Mouse (Mus musculus): Measurements from ENCODE around the gene Dnaic1. TPM values are rescaled to one million over a fixed set of nuclear protein-coding genes. Genes with fewer than 3 reads are reported as not detected.
A peak's percentile ranks its signal among the peaks of the same experiment; 100 is the strongest.
"Not testable (repeated sequence)": the region's sequence is repeated elsewhere in the genome, so short reads cannot be mapped to it uniquely, and the experiment has no call there.

Gene Dnaic1
- polyA plus RNA-seq, 1 experiment from 2014 or later: 1.5 TPM

DNA sequence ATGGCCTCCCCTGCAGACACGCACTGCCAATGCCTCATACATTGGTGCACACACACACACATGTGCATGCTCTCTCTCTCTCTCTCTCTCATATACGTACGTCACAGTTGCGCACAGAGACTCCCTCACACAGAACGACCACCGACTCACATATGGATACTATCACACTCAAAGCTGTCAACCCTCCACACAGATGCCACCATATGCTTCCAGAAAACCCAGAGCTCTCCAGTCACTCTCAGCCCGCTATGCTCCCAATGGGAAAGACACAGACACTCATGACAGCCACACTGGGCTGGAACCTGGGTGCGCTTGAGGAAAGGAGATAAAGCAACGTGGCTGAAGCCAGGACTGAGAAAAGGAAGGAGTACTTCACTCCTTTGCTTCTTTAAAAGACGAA is 112.4 kb downstream of the Dnaic1 start:
- DNase-seq (ENCODE audit: low spot score): no peak

DNA sequence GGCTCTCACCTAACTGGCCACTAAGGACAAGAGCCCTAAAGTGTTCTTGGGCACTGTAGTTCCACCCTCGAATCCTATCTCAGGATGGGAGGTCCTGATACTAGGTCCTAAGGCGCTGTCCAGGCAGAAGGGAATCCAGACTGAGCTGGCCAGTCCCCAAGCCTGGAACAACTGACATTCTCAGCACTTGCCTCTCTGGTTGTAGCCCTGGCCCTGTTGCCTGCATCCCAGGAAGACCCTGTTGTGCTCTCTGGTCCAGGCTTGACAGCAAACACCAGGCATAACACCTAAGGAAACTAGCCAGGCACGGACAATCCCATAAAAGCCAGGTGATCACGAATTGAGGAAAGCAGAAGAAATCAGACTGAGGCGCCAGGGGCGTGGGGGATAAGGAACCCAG is 113.2 kb downstream of the Dnaic1 start:
- no peak overlapping the region; the same call in 1 of the 2 replicates for H3K27ac ChIP-seq (replicated peaks; ENCODE audit: low read depth, low read length)
- no peak for ATAC-seq (replicated peaks; ENCODE audit: insufficient number of reproducible peaks, low FRiP score, low TSS enrichment, low read depth)
- H3K4me2 ChIP-seq (ENCODE audit: low read depth, low read length): no peak overlapping the region
- H3K9me3 ChIP-seq (replicated peaks; ENCODE audit: control insufficient read depth, low read length): no peaks in the 10 kb centered on the region
- no peaks in the 10 kb centered on the region; the same call in 1 of the 2 replicates for H3K36me3 ChIP-seq (replicated peaks; ENCODE audit: control insufficient read depth, insufficient read depth, low read depth, low read length)
- peaks cover 7% of the 10 kb centered on the region for H3K4me1 ChIP-seq (ENCODE audit: control insufficient read depth, insufficient read depth, low read length)
- WGBS: 19% methylated on average over 6 of the region's 6 CpGs
- H3K4me3 ChIP-seq (ENCODE audit: low read depth, low read length): peak overlapping the region; percentile 5; the same call in 1 of the 2 replicates
- H3K27me3 ChIP-seq (ENCODE audit: control insufficient read depth, insufficient read depth, low read length): no peaks in the 10 kb centered on the region
- H3K9ac ChIP-seq (replicated peaks; ENCODE audit: low read length): no peak overlapping the region; the same call in 1 of the 2 replicates
- DNase-seq (ENCODE audit: low spot score): no peak

More for the DNA sequence above, 112.4 kb downstream of the Dnaic1 start:
- Histone ChIP-seq H3K27ac (replicated peaks; ENCODE audit: low read depth, low read length) (no peak overlapping the region), H3K4me1 (ENCODE audit: control insufficient read depth, insufficient read depth, low read length) (peaks cover 11% of the 10 kb centered on the region), H3K9me3 (replicated peaks; ENCODE audit: control insufficient read depth, low read length) (no peaks in the 10 kb centered on the region), H3K9ac (replicated peaks; ENCODE audit: low read length) (no peak overlapping the region), H3K4me3 (ENCODE audit: low read depth, low read length) (no peak overlapping the region), H3K4me2 (ENCODE audit: low read depth, low read length) (no peak overlapping the region), H3K27me3 (ENCODE audit: control insufficient read depth, insufficient read depth, low read length) (no peaks in the 10 kb centered on the region), H3K36me3 (replicated peaks; ENCODE audit: control insufficient read depth, insufficient read depth, low read depth, low read length) (no peaks in the 10 kb centered on the region; the same call in 1 of the 2 replicates)
- 73% methylated on average over 10 of the region's 10 CpGs for WGBS
- no peak for ATAC-seq (replicated peaks; ENCODE audit: insufficient number of reproducible peaks, low FRiP score, low TSS enrichment, low read depth)

DNA sequence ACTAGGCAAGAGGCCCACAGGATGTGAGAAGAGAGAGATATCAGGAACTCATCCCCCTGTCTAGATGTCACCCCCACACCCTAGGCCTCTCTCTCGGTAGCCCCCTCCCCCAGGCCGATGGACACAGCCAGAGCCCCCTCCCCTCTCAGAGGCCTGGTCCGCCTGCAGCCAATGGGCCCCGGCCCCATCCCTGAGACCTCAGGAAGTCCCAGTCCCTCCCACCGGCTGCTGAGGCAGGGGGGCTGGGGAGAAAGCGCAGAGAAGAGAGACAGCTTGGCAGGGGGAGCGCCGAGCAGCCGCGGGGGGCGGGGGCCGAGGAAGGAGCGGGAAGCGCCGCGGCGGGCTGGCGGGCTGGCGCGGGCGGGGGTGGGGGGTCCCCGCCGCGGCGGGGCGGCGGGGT is 113.7 kb downstream of the Dnaic1 start:
- not testable (repeated sequence) for H3K36me3 ChIP-seq (replicated peaks; ENCODE audit: control insufficient read depth, insufficient read depth, low read depth, low read length); H3K4me3 ChIP-seq (ENCODE audit: low read depth, low read length)

DNA sequence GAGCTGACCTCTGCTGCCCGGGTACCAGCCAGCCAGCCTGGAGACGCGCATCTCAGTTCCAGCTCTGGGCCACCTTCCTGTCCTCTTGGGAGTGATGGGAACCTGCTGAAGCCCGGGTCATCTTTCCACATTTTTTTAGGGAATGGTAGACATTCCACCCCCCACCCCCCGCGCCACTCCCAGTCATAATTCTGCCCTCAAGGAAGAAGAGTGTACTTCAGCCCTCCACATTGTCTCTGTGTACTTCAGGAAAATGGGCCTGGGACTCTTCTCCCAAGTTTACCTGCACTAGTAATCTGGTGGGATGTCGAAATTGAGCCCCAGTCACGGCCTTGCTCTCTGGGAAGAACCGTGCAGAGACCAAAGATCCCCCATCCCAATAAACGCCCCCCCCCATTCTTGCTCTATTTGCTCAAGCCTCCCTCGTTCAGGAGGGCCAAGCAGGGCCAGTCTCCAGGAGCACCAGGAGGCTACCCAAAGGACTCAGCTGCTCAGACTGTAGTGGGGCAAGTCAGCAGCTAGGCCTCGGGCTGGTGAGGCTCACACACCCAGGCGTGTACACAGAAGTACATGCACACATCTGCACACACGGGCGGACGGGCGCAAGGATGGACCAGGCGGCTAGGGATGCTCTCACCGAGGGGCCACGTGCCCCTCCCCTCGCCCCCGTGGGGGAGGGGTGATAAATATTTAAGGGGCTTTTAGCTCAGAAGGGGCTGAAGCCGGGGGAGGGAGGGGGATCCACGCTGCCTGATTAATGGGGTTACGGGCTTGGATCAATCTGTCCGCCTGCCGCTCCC is 114.8 kb downstream of the Dnaic1 start:
- H3K4me2 ChIP-seq (ENCODE audit: low read depth, low read length); H3K27me3 ChIP-seq (ENCODE audit: control insufficient read depth, insufficient read depth, low read length); H3K4me3 ChIP-seq (ENCODE audit: low read depth, low read length); H3K4me1 ChIP-seq (ENCODE audit: control insufficient read depth, insufficient read depth, low read length); H3K36me3 ChIP-seq (replicated peaks; ENCODE audit: control insufficient read depth, insufficient read depth, low read depth, low read length); H3K9ac ChIP-seq (replicated peaks; ENCODE audit: low read length); DNase-seq (ENCODE audit: low spot score); H3K9me3 ChIP-seq (replicated peaks; ENCODE audit: control insufficient read depth, low read length): not testable (repeated sequence)
- ATAC-seq (replicated peaks; ENCODE audit: insufficient number of reproducible peaks, low FRiP score, low TSS enrichment, low read depth): peak; percentile 46
- WGBS: 2% methylated on average over 22 of the region's 27 CpGs
- H3K27ac ChIP-seq (replicated peaks; ENCODE audit: low read depth, low read length): 0 out of 2 replicates have a peak overlapping the region, but pooled peaks have one; percentile 13

More for the DNA sequence above, 113.7 kb downstream of the Dnaic1 start:
- H3K9me3 ChIP-seq (replicated peaks; ENCODE audit: control insufficient read depth, low read length); ATAC-seq (replicated peaks; ENCODE audit: insufficient number of reproducible peaks, low FRiP score, low TSS enrichment, low read depth); H3K9ac ChIP-seq (replicated peaks; ENCODE audit: low read length); H3K4me1 ChIP-seq (ENCODE audit: control insufficient read depth, insufficient read depth, low read length); H3K4me2 ChIP-seq (ENCODE audit: low read depth, low read length); H3K27me3 ChIP-seq (ENCODE audit: control insufficient read depth, insufficient read depth, low read length); H3K27ac ChIP-seq (replicated peaks; ENCODE audit: low read depth, low read length); DNase-seq (ENCODE audit: low spot score): not testable (repeated sequence)
- 0% methylated on average over 2 of the region's 27 CpGs for WGBS

DNA sequence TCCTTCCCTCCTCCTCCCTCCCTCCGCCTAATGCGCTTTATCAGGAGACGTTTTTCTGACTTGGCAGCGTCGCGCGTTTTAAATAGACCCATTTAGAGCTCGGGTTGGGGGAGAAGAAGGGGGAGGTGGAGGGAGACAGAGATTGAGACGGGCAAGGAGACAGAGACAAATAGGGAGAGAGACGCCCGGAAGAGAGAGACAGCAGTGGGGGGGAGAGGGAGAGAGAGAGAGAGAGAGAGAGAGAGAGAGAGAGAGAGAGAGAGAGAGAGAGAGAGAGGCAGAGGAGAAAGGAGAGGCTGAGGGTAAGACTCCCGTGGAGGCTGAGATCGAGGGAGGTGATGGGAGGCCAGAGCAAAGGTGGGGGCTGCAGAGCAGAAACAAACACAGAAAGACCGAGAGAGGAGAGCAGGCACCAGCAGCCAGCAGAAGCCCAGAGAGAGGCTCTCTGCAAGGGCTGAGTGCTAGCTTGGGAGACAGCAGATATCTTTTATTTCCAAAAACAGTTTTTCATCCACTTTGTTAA is 115.4 kb downstream of the Dnaic1 start:
- not testable (repeated sequence) for H3K9ac ChIP-seq (replicated peaks; ENCODE audit: low read length); H3K4me1 ChIP-seq (ENCODE audit: control insufficient read depth, insufficient read depth, low read length); H3K4me3 ChIP-seq (ENCODE audit: low read depth, low read length); DNase-seq (ENCODE audit: low spot score); H3K36me3 ChIP-seq (replicated peaks; ENCODE audit: control insufficient read depth, insufficient read depth, low read depth, low read length); H3K27ac ChIP-seq (replicated peaks; ENCODE audit: low read depth, low read length); H3K9me3 ChIP-seq (replicated peaks; ENCODE audit: control insufficient read depth, low read length); H3K27me3 ChIP-seq (ENCODE audit: control insufficient read depth, insufficient read depth, low read length); H3K4me2 ChIP-seq (ENCODE audit: low read depth, low read length); ATAC-seq (replicated peaks; ENCODE audit: insufficient number of reproducible peaks, low FRiP score, low TSS enrichment, low read depth)
- WGBS: 3% methylated on average over 10 of the region's 14 CpGs

DNA sequence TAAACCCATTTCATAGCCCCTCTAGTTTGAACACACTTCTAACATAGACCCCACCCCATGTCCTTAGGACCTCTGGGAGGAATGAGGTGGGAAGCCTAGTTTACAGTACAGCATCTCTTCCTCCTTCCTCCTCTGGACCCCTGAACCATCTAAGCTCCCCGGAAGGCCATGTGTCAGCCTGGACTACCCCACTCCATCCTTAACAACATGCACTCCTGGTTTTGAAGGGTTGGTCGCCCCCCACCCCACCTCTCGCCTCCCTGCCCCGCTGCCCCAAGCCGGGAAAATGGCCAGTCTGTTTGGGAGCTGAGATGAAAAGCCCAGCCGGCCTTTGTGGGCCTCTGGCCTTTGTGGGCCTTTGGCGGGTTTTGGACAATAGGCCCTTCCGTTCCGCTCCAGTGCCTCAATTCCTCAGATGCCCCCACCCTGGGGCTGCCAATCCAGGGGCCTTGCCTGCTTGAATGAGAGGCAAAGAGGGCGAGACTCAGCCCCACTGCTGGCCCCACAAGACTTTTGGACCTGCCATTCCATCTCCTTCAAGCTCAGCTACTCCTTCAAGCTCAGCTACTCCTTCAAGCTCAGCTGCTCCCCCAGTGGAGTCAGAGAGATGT is 116.4 kb downstream of the Dnaic1 start:
- not testable (repeated sequence) for H3K36me3 ChIP-seq (replicated peaks; ENCODE audit: control insufficient read depth, insufficient read depth, low read depth, low read length); H3K4me3 ChIP-seq (ENCODE audit: low read depth, low read length); H3K9me3 ChIP-seq (replicated peaks; ENCODE audit: control insufficient read depth, low read length); DNase-seq (ENCODE audit: low spot score); H3K9ac ChIP-seq (replicated peaks; ENCODE audit: low read length); H3K27ac ChIP-seq (replicated peaks; ENCODE audit: low read depth, low read length); H3K4me1 ChIP-seq (ENCODE audit: control insufficient read depth, insufficient read depth, low read length); H3K4me2 ChIP-seq (ENCODE audit: low read depth, low read length); H3K27me3 ChIP-seq (ENCODE audit: control insufficient read depth, insufficient read depth, low read length)
- 40% methylated on average over 6 of the region's 10 CpGs for WGBS
- 0 out of 2 replicates have a peak, but pooled peaks have one; percentile 10 for ATAC-seq (replicated peaks; ENCODE audit: insufficient number of reproducible peaks, low FRiP score, low TSS enrichment, low read depth)
